Mouse (Mus musculus): ENCODE measurements around the gene Map4k1. TPM values are rescaled to one million over a fixed set of nuclear protein-coding genes. Genes with fewer than 3 reads are reported as not detected.

Gene Map4k1
- polyA plus RNA-seq, 1 experiment, result 3.6 TPM

DNA sequence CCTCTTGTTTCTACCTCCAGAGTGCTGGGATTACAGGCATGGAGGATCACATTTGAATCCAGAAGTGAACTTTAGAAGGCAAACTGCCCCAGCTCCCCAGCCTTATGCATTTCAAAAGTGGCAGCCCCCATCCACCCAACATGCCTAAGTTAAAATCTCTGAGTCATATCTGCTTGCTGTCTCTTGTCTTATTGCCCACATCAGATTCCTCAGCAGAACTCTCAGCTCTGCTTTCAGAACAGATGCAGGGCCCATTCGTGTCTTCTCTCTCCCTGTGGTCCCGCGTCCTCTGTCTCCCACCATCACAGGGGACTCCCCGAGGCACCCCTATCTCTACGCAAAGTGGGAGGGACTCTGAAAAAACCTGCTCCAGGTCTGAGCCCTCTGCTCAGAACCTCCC is 44.3 kb downstream of the Map4k1 start:
- Histone ChIP-seq H3K27me3 (ENCODE audit: control insufficient read depth, insufficient read depth, insufficient read length) (no peaks in the 10 kb centered on the region), H3K79me3 (ENCODE audit: low read depth) (no peaks in the 10 kb centered on the region), H3K4me3 (ENCODE audit: insufficient read depth, poor library complexity, severe bottlenecking) (no peak overlapping the region), H3K79me2 (ENCODE audit: control insufficient read depth, insufficient read depth) (no peaks in the 10 kb centered on the region), H3ac (ENCODE audit: control insufficient read depth, insufficient read length, low read depth) (no peak overlapping the region), H3K36me3 (ENCODE audit: control insufficient read depth, insufficient read depth) (no peaks in the 10 kb centered on the region)
- TF ChIP-seq CEBPB (IDR thresholded peaks at IDR 0.05; ENCODE audit: low read depth), result no peak
- TF ChIP-seq MYOG (IDR thresholded peaks at IDR 0.05; ENCODE audit: control insufficient read depth, extremely low read depth, insufficient read length), result no peak
- TF ChIP-seq USF1 (IDR thresholded peaks at IDR 0.05; ENCODE audit: low read depth), result no peak
- no peak for TF ChIP-seq MAX (IDR thresholded peaks at IDR 0.05)
- no peak for TF ChIP-seq FOSL1 (IDR thresholded peaks at IDR 0.05; ENCODE audit: insufficient read depth, low read length, poor library complexity, severe bottlenecking)
- TF ChIP-seq MYOD1 (IDR thresholded peaks at IDR 0.05; ENCODE audit: control insufficient read depth, insufficient read length, low read depth), result no peak
- no peak for TF ChIP-seq CTCF (IDR thresholded peaks at IDR 0.05; ENCODE audit: control insufficient read depth, insufficient read depth, insufficient read length)

DNA sequence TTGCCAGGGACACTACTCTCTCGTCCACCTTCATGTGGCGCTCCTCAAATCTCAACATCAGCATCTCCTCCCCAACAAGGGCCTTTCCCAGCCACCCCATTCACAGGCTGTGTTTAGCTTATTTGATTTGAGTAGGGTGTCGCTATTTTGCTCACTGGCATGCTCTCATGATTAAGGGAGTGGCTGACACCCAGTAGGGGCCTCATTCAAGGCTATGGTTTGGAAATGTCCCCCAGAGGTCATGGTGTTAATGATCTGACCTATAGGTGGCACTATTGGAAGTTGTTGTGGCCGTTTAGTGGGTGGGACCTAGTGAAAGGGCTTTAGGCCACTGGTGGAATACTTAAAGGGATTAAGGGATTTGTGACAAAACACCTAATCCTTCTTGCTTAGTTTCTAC is 45.0 kb downstream of the Map4k1 start:
- no peak for TF ChIP-seq MYOD1 (IDR thresholded peaks at IDR 0.05; ENCODE audit: control insufficient read depth, insufficient read length, low read depth)
- TF ChIP-seq FOSL1 (IDR thresholded peaks at IDR 0.05; ENCODE audit: insufficient read depth, low read length, poor library complexity, severe bottlenecking), result no peak
- no peak for TF ChIP-seq MYOG (IDR thresholded peaks at IDR 0.05; ENCODE audit: control insufficient read depth, extremely low read depth, insufficient read length)
- no peak for TF ChIP-seq USF1 (IDR thresholded peaks at IDR 0.05; ENCODE audit: low read depth)
- TF ChIP-seq MAX (IDR thresholded peaks at IDR 0.05), result no peak
- no peak for TF ChIP-seq CEBPB (IDR thresholded peaks at IDR 0.05; ENCODE audit: low read depth)
- TF ChIP-seq CTCF (IDR thresholded peaks at IDR 0.05; ENCODE audit: control insufficient read depth, insufficient read depth, insufficient read length), result no peak
- H3K36me3 ChIP-seq (ENCODE audit: control insufficient read depth, insufficient read depth), result no peaks in the 10 kb centered on the region
- H3K79me3 ChIP-seq (ENCODE audit: low read depth), result no peaks in the 10 kb centered on the region

DNA sequence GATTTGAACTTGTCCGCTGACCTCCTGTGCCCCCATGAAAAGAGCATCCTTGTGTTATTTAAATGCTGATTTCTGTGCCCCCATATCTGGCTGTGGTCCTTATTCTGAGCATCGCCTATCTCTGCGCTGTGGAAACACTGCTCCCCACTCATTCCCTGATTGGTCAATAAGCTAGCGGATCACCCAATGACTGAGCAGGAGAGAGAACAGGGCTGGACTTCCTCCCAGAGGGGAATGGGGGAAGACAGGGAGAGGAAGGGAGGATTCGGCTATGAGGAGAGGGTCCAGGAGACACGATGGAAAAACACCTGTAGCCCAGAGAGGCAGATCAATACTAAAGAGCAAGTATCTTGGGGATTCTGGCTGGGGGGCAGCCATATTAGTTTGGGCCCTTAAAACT is 46.9 kb downstream of the Map4k1 start:
- no peaks in the 10 kb centered on the region for H3K27me3 ChIP-seq (ENCODE audit: control insufficient read depth, insufficient read depth, insufficient read length)
- H3K79me2 ChIP-seq (ENCODE audit: control insufficient read depth, insufficient read depth), result no peaks in the 10 kb centered on the region
- no peaks in the 10 kb centered on the region for H3K36me3 ChIP-seq (ENCODE audit: control insufficient read depth, insufficient read depth)
- TF ChIP-seq MYOD1 (IDR thresholded peaks at IDR 0.05; ENCODE audit: control insufficient read depth, insufficient read length, low read depth), result no peak
- no peak for TF ChIP-seq CTCF (IDR thresholded peaks at IDR 0.05; ENCODE audit: control insufficient read depth, insufficient read depth, insufficient read length)
- TF ChIP-seq CEBPB (IDR thresholded peaks at IDR 0.05; ENCODE audit: low read depth), result no peak
- TF ChIP-seq MAX (IDR thresholded peaks at IDR 0.05), result no peak
- TF ChIP-seq MYOG (IDR thresholded peaks at IDR 0.05; ENCODE audit: control insufficient read depth, extremely low read depth, insufficient read length), result no peak
- TF ChIP-seq USF1 (IDR thresholded peaks at IDR 0.05; ENCODE audit: low read depth), result no peak
- TF ChIP-seq FOSL1 (IDR thresholded peaks at IDR 0.05; ENCODE audit: insufficient read depth, low read length, poor library complexity, severe bottlenecking), result no peak
- H3ac ChIP-seq (ENCODE audit: control insufficient read depth, insufficient read length, low read depth), result no peak overlapping the region
- no peak overlapping the region for H3K4me3 ChIP-seq (ENCODE audit: insufficient read depth, poor library complexity, severe bottlenecking)
- no peaks in the 10 kb centered on the region for H3K79me3 ChIP-seq (ENCODE audit: low read depth)

More for the DNA sequence above, 45.0 kb downstream of the Map4k1 start:
- H3K79me2 ChIP-seq (ENCODE audit: control insufficient read depth, insufficient read depth), result no peaks in the 10 kb centered on the region
- no peak overlapping the region for H3ac ChIP-seq (ENCODE audit: control insufficient read depth, insufficient read length, low read depth)
- no peak overlapping the region for H3K4me3 ChIP-seq (ENCODE audit: insufficient read depth, poor library complexity, severe bottlenecking)
- no peaks in the 10 kb centered on the region for H3K27me3 ChIP-seq (ENCODE audit: control insufficient read depth, insufficient read depth, insufficient read length)

DNA sequence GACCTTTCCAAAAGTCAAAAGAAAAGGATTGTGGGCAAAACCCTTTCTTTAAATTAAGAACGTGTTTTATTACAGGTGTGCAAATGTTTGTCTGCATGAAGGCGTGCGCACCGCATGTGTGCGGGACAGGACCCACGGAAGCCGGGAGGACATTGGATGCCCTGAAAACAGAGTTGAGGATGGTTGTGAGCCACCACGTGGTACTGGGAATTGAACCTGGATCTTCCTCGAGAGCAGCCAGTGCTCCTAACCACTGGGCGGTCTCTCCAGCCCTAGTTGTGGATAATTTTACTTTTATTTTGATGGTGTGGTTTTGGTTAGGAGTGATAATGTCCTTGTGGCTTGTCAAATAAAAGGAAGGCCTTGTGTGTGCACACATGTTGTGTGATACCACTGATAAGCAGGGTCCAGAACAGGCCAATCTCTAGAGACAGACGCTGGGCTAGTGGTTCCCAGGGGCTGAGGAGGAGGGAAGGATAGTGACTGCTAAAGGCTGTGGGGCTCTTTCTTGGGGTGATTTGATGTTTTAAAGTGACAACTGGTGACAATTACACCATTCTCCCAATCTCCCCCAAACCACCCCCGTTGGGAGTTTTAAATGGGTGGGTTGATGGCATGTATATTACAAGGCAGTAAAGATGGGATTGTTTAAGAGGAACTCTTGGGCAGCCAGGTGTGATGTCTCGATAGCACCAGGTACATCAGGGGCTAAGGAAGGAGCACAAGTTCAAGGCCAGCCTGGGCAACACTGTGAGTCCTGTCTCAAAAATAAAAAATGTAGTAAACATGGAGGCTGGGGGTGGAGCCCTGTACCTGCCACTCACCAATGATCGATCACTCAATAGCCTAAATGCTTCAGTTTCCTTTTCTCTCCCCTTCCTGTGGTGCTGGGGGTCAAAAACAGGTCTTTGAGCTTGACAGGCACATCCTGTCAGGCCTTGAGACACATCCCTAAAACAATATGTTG is 48.1 kb downstream of the Map4k1 start:
- TF ChIP-seq USF1 (IDR thresholded peaks at IDR 0.05; ENCODE audit: low read depth) (no peak), CTCF (IDR thresholded peaks at IDR 0.05; ENCODE audit: control insufficient read depth, insufficient read depth, insufficient read length) (no peak), MYOD1 (IDR thresholded peaks at IDR 0.05; ENCODE audit: control insufficient read depth, insufficient read length, low read depth) (no peak), CEBPB (IDR thresholded peaks at IDR 0.05; ENCODE audit: low read depth) (no peak), MYOG (IDR thresholded peaks at IDR 0.05; ENCODE audit: control insufficient read depth, extremely low read depth, insufficient read length) (no peak), FOSL1 (IDR thresholded peaks at IDR 0.05; ENCODE audit: insufficient read depth, low read length, poor library complexity, severe bottlenecking) (no peak), MAX (IDR thresholded peaks at IDR 0.05) (no peak)
- Histone ChIP-seq H3K36me3 (ENCODE audit: control insufficient read depth, insufficient read depth) (no peaks in the 10 kb centered on the region), H3K79me2 (ENCODE audit: control insufficient read depth, insufficient read depth) (no peaks in the 10 kb centered on the region), H3K79me3 (ENCODE audit: low read depth) (no peaks in the 10 kb centered on the region), H3K4me3 (ENCODE audit: insufficient read depth, poor library complexity, severe bottlenecking) (no peak overlapping the region), H3K27me3 (ENCODE audit: control insufficient read depth, insufficient read depth, insufficient read length) (no peaks in the 10 kb centered on the region), H3ac (ENCODE audit: control insufficient read depth, insufficient read length, low read depth) (no peak overlapping the region)

DNA sequence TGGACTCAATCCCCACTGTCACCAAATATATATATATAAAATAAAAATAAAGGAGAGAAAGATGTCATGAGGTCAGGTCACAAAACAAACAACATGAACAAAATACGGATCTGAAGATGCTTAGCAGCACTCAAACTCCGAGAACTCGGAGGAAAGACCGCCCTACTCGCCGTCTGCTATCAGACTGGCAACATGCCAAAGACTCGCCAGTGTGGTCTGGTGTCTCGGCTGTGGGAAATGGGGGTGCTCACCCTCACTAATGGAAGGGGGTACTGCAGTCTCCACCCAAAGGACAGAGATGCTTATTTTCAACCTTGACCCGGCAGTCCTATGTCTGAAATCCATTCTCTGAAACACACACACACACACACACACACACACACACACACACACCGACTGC is 49.8 kb downstream of the Map4k1 start:
- Histone ChIP-seq H3K79me3 (ENCODE audit: low read depth) (no peaks in the 10 kb centered on the region), H3K27me3 (ENCODE audit: control insufficient read depth, insufficient read depth, insufficient read length) (no peaks in the 10 kb centered on the region), H3K36me3 (ENCODE audit: control insufficient read depth, insufficient read depth) (no peaks in the 10 kb centered on the region), H3K4me3 (ENCODE audit: insufficient read depth, poor library complexity, severe bottlenecking) (no peak overlapping the region), H3K79me2 (ENCODE audit: control insufficient read depth, insufficient read depth) (no peaks in the 10 kb centered on the region), H3ac (ENCODE audit: control insufficient read depth, insufficient read length, low read depth) (no peak overlapping the region)
- TF ChIP-seq CEBPB (IDR thresholded peaks at IDR 0.05; ENCODE audit: low read depth) (no peak), USF1 (IDR thresholded peaks at IDR 0.05; ENCODE audit: low read depth) (no peak)
